8 mouse cellular contexts compared by ENCODE assay signal in the genomic region with DNA sequence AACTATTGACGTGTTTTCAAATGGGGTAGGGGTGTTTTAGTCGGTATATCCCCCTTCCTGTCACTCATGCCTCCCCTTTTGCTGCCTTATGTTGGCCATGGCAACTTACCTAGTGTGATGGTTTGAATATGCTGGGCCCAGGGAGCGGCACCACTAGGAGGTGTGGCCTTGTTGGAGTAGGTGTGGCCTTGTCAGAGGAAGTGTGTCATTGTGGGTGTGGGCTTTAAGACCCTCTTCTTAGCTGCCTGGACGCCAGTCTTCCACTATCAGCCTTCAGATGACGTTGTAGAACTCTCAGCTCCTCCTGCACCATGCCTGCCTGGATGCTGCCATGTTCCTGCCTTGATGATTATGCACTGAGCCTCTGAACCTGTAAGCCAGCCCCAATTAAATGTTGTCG. TPM values are rescaled to one million over a fixed set of nuclear protein-coding genes. Genes with fewer than 3 reads are reported as not detected.
DNase-seq lines count a peak whose midpoint lies in the region; ATAC-seq and TF ChIP-seq lines count a peak whose summit lies in the region.

TSS of gene Rcan1 (minus strand) at position 162 of the 400 bp plus-strand sequence.

- H3K27ac ChIP-seq in lung, embryonic 14.5 days (ENCODE audit: low read depth), result no peak within 1 kb of the TSS
- no peak within 1 kb of the TSS for H3K27ac ChIP-seq in embryonic facial prominence, embryonic 12.5 days
- no peak within 1 kb of the TSS for H3K27ac ChIP-seq in heart, embryonic 16.5 days (ENCODE audit: low read length)

- DNase-seq in lung, embryonic 14.5 days, result no peak
- no peak for DNase-seq in lung, postnatal 4 days
- DNase-seq in left cerebral cortex, postnatal 4 days, result no peak
- DNase-seq in Muller cell, postnatal 12 days (ENCODE audit: inconsistent ontology term), result no peak
- no peak for DNase-seq in spleen, postnatal 14 days (ENCODE audit: low spot score in 2 of 2)

- peaks cover 6% of the 10 kb centered on the region; the same call in 1 of the 2 replicates for H3K4me1 ChIP-seq in lung, embryonic 14.5 days (ENCODE audit: insufficient read depth)
- H3K4me1 ChIP-seq in embryonic facial prominence, embryonic 12.5 days, result no peaks in the 10 kb centered on the region
- peaks cover 6% of the 10 kb centered on the region for H3K4me1 ChIP-seq in heart, embryonic 16.5 days (ENCODE audit: control insufficient read depth, insufficient read depth, low read length)

- intact Hi-C loops in left cerebral cortex, postnatal 4 days (cut with DNase I), result no loop called here

- no peak within 1 kb of the TSS for H3K9ac ChIP-seq in lung, embryonic 14.5 days
- H3K9ac ChIP-seq in embryonic facial prominence, embryonic 12.5 days, result no peak within 1 kb of the TSS
- H3K9ac ChIP-seq in heart, embryonic 16.5 days (ENCODE audit: low read length), result no peak within 1 kb of the TSS

- no peak for TF ChIP-seq CTCF in lung, embryonic 14.5 days (IDR thresholded peaks at IDR 0.05; ENCODE audit: low read depth)

- no peaks in the 10 kb centered on the region for H3K27me3 ChIP-seq in lung, embryonic 14.5 days (ENCODE audit: insufficient read depth, low read length)
- H3K27me3 ChIP-seq in embryonic facial prominence, embryonic 12.5 days, result 0 out of 2 replicates have a peak, but pooled peaks cover 4% of the 10 kb centered on the region
- H3K27me3 ChIP-seq in heart, embryonic 16.5 days (ENCODE audit: control insufficient read depth, insufficient read depth, low read length), result no peaks in the 10 kb centered on the region

- H3K36me3 ChIP-seq in lung, embryonic 14.5 days (ENCODE audit: insufficient read depth), result no peaks in the 10 kb centered on the region
- no peaks in the 10 kb centered on the region for H3K36me3 ChIP-seq in embryonic facial prominence, embryonic 12.5 days
- no peaks in the 10 kb centered on the region for H3K36me3 ChIP-seq in heart, embryonic 16.5 days (ENCODE audit: control insufficient read depth, insufficient read depth)

- WGBS in lung, embryonic 14.5 days, result 71% methylated on average over 6 of the region's 6 CpGs
- WGBS in embryonic facial prominence, embryonic 12.5 days, result 64% methylated on average over 6 of the region's 6 CpGs
- WGBS in heart, embryonic 16.5 days, result 76% methylated on average over 6 of the region's 6 CpGs

- no peaks in the 10 kb centered on the region for H3K9me3 ChIP-seq in lung, embryonic 14.5 days (ENCODE audit: low read depth, low read length)
- H3K9me3 ChIP-seq in embryonic facial prominence, embryonic 12.5 days, result no peaks in the 10 kb centered on the region
- H3K9me3 ChIP-seq in heart, embryonic 16.5 days (replicated peaks; ENCODE audit: control insufficient read depth, low read length), result no peaks in the 10 kb centered on the region

- no peak for ATAC-seq in lung, embryonic 14.5 days (ENCODE audit: insufficient read depth)
- ATAC-seq in embryonic facial prominence, embryonic 12.5 days (ENCODE audit: insufficient number of reproducible peaks, insufficient read depth, low FRiP score, low TSS enrichment), result no peak
- no peak for ATAC-seq in heart, embryonic 16.5 days (replicated peaks; ENCODE audit: extremely low read depth, insufficient read depth, low FRiP score)
- ATAC-seq in granulocyte monocyte progenitor cell, adult 5-6 weeks (replicated peaks; ENCODE audit: poor library complexity, severe bottlenecking), result no peak

- H3K4me3 ChIP-seq in lung, embryonic 14.5 days (ENCODE audit: low read depth, low read length), result no peak within 1 kb of the TSS
- no peak within 1 kb of the TSS for H3K4me3 ChIP-seq in embryonic facial prominence, embryonic 12.5 days
- H3K4me3 ChIP-seq in heart, embryonic 16.5 days (ENCODE audit: low read length), result no peak within 1 kb of the TSS

- no peak within 1 kb of the TSS for H3K4me2 ChIP-seq in lung, embryonic 14.5 days
- H3K4me2 ChIP-seq in embryonic facial prominence, embryonic 12.5 days (replicated peaks), result no peak within 1 kb of the TSS
- no peak within 1 kb of the TSS for H3K4me2 ChIP-seq in heart, embryonic 16.5 days (ENCODE audit: low read depth, low read length)

RNA-seq across cellular contexts. Expression of gene Rcan1, which starts in this region (rescaled TPM):
- 47.8 and 49.7 TPM in 2 replicates for polyA plus RNA-seq in lung, embryonic 14.5 days (2014; fragmentation: Nextera tagmentation; extraction: Ambion mirVana)
- 36.7 and 38.6 TPM in 2 replicates for polyA plus RNA-seq in embryonic facial prominence, embryonic 12.5 days (2016; fragmentation: Nextera tagmentation; extraction: Ambion mirVana)
- 80.7 and 89.2 TPM in 2 replicates for polyA plus RNA-seq in heart, embryonic 16.5 days (2015; fragmentation: Nextera tagmentation; extraction: Ambion mirVana)
- 10 to 100 TPM; 48.3 to 50.1 TPM for total RNA-seq in left cerebral cortex, postnatal 4 days (2021)
- 6.3 and 11.5 TPM in 2 replicates for total RNA-seq in granulocyte monocyte progenitor cell, adult 5-6 weeks (2014; fragmentation: Nextera tagmentation)
- 7.4 and 8.0 TPM in 2 replicates for total RNA-seq in granulocyte monocyte progenitor cell, adult 5-6 weeks (2017)
